Mouse (Mus musculus) kidney, postnatal 0 days (tissue): ENCODE measurements around the gene Mon2. TPM values are rescaled to one million over a fixed set of nuclear protein-coding genes. Genes with fewer than 3 reads are reported as not detected.
"Not testable (repeated sequence)": the region's sequence is repeated elsewhere in the genome, so short reads cannot be mapped to it uniquely, and the experiment has no call there.

Experiments
- ATAC-seq: fragments of 200-750 bp; cut with Nextera tagmentation; replicated peaks from 2 replicates; pipeline ENCODE4 v1.8.0; 2017; ENCODE audit warnings: low read depth, moderate number of reproducible peaks, moderate TSS enrichment, moderate library complexity; ENCODE audit not compliant: low FRiP score
- DNase-seq: peaks from one replicate; pipeline ENCODE4 v3.0.0-alpha.2; 2016; ENCODE audit warnings: low spot score
- H3K27ac ChIP-seq: fragments of 300-500 bp; sonication (generic); 2 replicates; pipeline ENCODE4 v1.5.1; 2014; ENCODE audit warnings: mild to moderate bottlenecking
- H3K27me3 ChIP-seq: fragments of 300-500 bp; sonication (generic); 2 replicates; pipeline ENCODE4 v1.6.1; 2014; ENCODE audit warnings: low read length, mixed read lengths; ENCODE audit not compliant: insufficient read depth
- H3K36me3 ChIP-seq: fragments of 300-500 bp; sonication (generic); 2 replicates; pipeline ENCODE4 v1.6.1; 2014; ENCODE audit warnings: low read length, mixed read lengths; ENCODE audit not compliant: insufficient read depth
- H3K4me1 ChIP-seq: fragments of 300-500 bp; sonication (generic); replicated peaks from 2 replicates; pipeline ENCODE4 v1.6.1; 2014; ENCODE audit warnings: antibody characterized with exemption, low read length, mixed read lengths; ENCODE audit not compliant: insufficient read depth
- H3K4me2 ChIP-seq: fragments of 300-500 bp; sonication (generic); 2 replicates; pipeline ENCODE4 v1.6.1; 2014; ENCODE audit warnings: mild to moderate bottlenecking, low read length, moderate library complexity, mixed read lengths
- H3K4me3 ChIP-seq: fragments of 300-500 bp; sonication (generic); replicated peaks from 2 replicates; pipeline ENCODE4 v1.5.1; 2014; ENCODE audit warnings: low read depth, low read length
- H3K9ac ChIP-seq: fragments of 300-500 bp; sonication (generic); 2 replicates; pipeline ENCODE4 v1.6.1; 2014; ENCODE audit warnings: low read depth, low read length
- H3K9me3 ChIP-seq: fragments of 300-500 bp; sonication (generic); replicated peaks from 2 replicates; pipeline ENCODE4 v1.6.1; 2016; ENCODE audit warnings: low read length, inconsistent platforms, mixed read lengths
- CTCF ChIP-seq: IDR thresholded peaks from 2 replicates; pipeline ENCODE4 v1.5.1; 2016; ENCODE audit warnings: antibody characterized with exemption, low read depth, mild to moderate bottlenecking, moderate library complexity
- WGBS: fragments of 180-500 bp; shearing (Covaris S2); extraction: QIAGEN DNeasy Blood & Tissue Kit; methylation state at CpG from one replicate; pipeline ENCODE4 v1.1.7; 2014; 5-methylcytosine and 5-hydroxymethylcytosine counted together
- polyA plus RNA-seq: library from polyadenylated mRNA; unstranded; fragments of >200 nt; fragmentation: Nextera tagmentation; extraction: Ambion mirVana; gene quantifications from 2 replicates; pipeline ENCODE4 v1.2.1, GENCODE M21; 2015

The Mon2 gene
- polyA plus RNA-seq, 1 experiment from 2014 or later, result 25.5 TPM

DNA sequence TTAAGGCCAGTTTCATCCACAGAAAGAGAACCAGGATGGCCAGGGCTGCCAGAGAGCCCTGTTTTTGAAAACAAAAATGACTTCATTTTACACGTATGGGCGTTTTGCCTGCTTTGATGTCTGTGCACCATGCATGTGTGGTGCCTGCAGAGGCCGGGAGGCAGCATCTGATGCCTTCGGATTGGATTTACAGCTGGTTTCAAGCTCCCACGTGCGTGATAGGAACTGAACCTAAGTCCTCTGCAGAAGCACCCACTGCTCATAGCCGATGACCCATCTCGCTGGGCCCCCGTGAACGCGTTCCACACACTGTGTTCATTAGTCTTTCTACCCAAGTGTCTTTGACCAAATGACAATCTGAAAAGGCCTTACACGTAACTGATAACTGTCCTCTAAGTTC, 96.2 kb downstream of the Mon2 start:
- Histone ChIP-seq H3K27ac (no peak overlapping the region), H3K9me3 (no peaks in the 10 kb centered on the region), H3K27me3 (no peaks in the 10 kb centered on the region), H3K4me2 (no peak overlapping the region), H3K4me3 (no peak overlapping the region), H3K9ac (no peak overlapping the region), H3K36me3 (peaks cover 6% of the 10 kb centered on the region; the same call in 1 of the 2 replicates), H3K4me1 (no peaks in the 10 kb centered on the region)
- ATAC-seq, result no peak
- TF ChIP-seq CTCF, result no peak
- 93% methylated on average over 12 of the region's 12 CpGs for WGBS
- no peak for DNase-seq

DNA sequence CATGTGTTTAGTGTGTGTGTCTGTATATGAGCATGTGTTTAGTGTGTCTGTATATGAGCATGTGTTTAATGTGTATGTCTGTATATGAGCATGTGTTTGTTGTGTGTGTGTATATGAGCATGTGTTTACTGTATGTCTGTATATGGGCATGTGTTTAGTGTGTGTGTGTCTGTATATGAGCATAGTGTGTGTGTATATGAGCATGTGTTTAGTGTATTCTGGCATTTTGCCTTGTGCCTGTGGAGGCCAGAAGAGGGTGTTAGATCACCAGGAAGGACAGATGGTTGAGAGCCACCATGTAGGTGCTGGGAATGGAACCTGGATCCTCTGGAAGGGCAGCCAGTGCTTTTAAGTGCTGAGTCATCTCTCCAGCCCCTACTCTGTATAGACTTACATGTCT, 96.9 kb downstream of the Mon2 start:
- ATAC-seq (no peak; the same call in 1 of the 2 replicates), DNase-seq (no peak)
- H3K4me2 ChIP-seq, result no peak overlapping the region
- H3K4me3 ChIP-seq, result no peak overlapping the region
- H3K9me3 ChIP-seq, result no peaks in the 10 kb centered on the region
- H3K4me1 ChIP-seq, result no peaks in the 10 kb centered on the region
- H3K36me3 ChIP-seq, result peaks cover 6% of the 10 kb centered on the region; the same call in 1 of the 2 replicates
- no peaks in the 10 kb centered on the region for H3K27me3 ChIP-seq
- no peak overlapping the region for H3K9ac ChIP-seq
- no peak for TF ChIP-seq CTCF
- no peak overlapping the region for H3K27ac ChIP-seq

DNA sequence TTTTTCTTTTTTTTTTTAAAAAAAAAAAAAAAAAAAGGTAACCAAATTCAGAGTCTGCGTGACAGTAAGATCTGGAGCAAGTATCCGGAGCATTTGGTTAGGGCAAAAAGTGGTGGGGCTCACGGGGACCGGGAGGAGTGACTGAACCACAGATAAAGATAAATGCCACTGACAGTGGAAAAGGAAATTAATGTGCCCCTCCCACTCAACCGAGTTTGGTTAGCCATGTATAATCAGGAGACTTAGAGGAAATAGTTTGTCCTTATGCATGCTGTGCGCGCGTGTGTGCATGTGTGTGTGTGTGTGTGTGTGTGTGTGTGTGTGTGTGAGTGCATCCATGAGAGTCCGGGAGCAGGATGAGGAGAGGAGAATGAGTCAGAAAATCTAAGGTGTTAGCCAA, 100.3 kb downstream of the Mon2 start:
- Histone ChIP-seq H3K4me3 (no peak overlapping the region), H3K9ac (no peak overlapping the region), H3K36me3 (peaks cover 3% of the 10 kb centered on the region; the same call in 1 of the 2 replicates), H3K9me3 (no peaks in the 10 kb centered on the region), H3K4me2 (no peak overlapping the region), H3K27ac (no peak overlapping the region), H3K27me3 (no peaks in the 10 kb centered on the region), H3K4me1 (no peaks in the 10 kb centered on the region)
- 58% methylated on average over 9 of the region's 9 CpGs for WGBS
- ATAC-seq (no peak), DNase-seq (no peak)
- no peak for TF ChIP-seq CTCF

DNA sequence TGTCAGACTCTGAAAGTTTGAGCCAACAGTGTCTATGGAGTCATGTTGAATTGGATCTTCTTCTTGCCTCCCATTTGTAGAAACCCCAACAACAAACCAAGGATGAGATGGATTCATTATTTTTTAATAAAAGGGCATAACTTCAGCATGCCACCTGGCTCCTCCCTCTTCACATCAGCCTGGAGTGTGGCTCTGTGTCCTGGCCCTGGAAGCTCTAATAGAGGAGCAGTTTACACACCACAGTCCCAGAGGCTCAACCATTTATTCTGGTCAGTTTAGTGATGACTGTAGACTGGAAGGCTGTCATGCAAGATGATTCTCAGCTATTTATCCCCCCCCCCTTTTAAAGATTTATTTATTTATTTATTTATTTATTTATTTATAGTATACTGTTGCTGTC, 103.1 kb downstream of the Mon2 start:
- TF ChIP-seq CTCF, result no peak
- no peak overlapping the region for H3K4me3 ChIP-seq
- H3K36me3 ChIP-seq, result no peaks in the 10 kb centered on the region
- no peaks in the 10 kb centered on the region for H3K9me3 ChIP-seq
- no peak overlapping the region for H3K9ac ChIP-seq
- no peaks in the 10 kb centered on the region for H3K4me1 ChIP-seq
- no peak for ATAC-seq
- no peak for DNase-seq
- no peak overlapping the region for H3K4me2 ChIP-seq
- no peak overlapping the region for H3K27ac ChIP-seq
- H3K27me3 ChIP-seq, result no peaks in the 10 kb centered on the region

DNA sequence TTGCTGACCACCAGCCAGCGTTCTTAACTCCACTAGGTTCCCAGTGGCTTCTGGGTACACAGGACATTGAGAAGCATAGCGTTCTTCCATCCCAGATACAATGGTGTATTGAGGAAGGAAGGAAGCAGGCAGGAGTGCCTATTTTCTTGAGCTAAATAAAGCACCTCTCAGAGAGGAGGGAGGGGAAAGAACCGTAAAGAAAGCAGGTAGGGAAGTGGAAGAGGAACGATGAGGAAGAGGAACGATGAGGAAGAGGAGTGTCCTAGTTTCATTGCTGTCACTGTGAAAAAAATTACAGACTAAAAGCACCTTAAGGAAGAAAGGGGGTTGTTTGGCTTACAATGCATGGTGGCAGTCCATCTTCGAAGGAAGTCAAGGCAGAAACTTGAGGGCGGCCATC, 106.1 kb downstream of the Mon2 start:
- Histone ChIP-seq H3K4me2 (no peak overlapping the region), H3K27ac (no peak overlapping the region), H3K9ac (no peak overlapping the region), H3K9me3 (no peaks in the 10 kb centered on the region), H3K4me1 (no peaks in the 10 kb centered on the region; the same call in 1 of the 2 replicates), H3K36me3 (no peaks in the 10 kb centered on the region), H3K4me3 (no peak overlapping the region), H3K27me3 (no peaks in the 10 kb centered on the region)
- no peak for DNase-seq
- no peak for ATAC-seq
- TF ChIP-seq CTCF, result no peak
- 88% methylated on average over 7 of the region's 7 CpGs for WGBS

DNA sequence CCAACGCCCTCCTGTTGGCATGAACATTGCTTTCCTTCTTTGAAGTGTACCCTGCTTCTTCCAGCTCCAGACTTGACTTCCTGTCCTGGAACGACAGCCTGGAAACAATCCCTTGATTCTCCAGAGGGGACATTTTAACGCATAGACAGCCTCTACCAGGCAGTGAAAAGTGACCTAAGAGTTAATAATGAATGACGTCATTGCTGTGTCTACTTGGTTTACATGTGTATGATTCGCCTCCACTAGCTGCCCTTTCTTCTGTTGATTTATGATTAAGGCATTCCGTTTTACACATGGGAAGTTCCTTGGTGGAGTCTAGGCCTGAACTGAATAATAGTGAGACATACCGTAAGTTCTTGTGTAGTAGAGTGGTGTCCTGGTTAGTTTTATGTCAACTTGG, 109.9 kb downstream of the Mon2 start:
- H3K4me2 ChIP-seq, result no peak overlapping the region
- no peaks in the 10 kb centered on the region for H3K9me3 ChIP-seq
- ATAC-seq (peak; percentile 29; the same call in 1 of the 2 replicates), DNase-seq (no peak)
- no peak for TF ChIP-seq CTCF
- no peak overlapping the region for H3K27ac ChIP-seq
- H3K36me3 ChIP-seq, result no peaks in the 10 kb centered on the region
- H3K9ac ChIP-seq, result no peak overlapping the region
- H3K4me1 ChIP-seq, result no peaks in the 10 kb centered on the region; the same call in none of the 2 replicates
- no peaks in the 10 kb centered on the region for H3K27me3 ChIP-seq
- H3K4me3 ChIP-seq, result no peak overlapping the region
- WGBS, result 38% methylated on average over 7 of the region's 7 CpGs

DNA sequence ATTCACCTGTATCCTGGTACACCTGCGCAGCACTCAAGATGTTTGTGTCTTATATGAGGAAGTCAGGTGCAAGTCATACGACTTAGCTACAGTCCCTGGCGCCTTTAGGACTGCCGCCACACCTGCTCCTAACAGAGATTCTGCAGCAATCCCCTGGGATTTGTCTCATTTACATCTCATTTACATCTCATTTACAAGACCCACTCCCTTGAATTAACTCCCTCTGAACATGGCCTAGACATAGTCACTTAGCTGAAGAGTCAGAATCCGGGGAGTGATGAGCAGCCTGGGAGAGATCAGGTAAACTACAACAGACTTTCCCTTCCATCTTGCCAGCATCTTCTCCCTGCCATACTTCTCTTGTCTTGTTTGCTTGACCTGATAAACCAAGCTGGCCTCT, 110.7 kb downstream of the Mon2 start:
- not testable (repeated sequence) for H3K36me3 ChIP-seq, H3K27me3 ChIP-seq, H3K9ac ChIP-seq, H3K4me1 ChIP-seq, ATAC-seq, H3K4me3 ChIP-seq, H3K27ac ChIP-seq, DNase-seq, H3K4me2 ChIP-seq, H3K9me3 ChIP-seq
- WGBS, result 98% methylated on average over 4 of the region's 5 CpGs
